Mouse (Mus musculus): ENCODE measurements around the gene Sh3pxd2a. TPM values are rescaled to one million over a fixed set of nuclear protein-coding genes. Genes with fewer than 3 reads are reported as not detected.

Gene Sh3pxd2a
- polyA plus RNA-seq, 1 experiment: 47.6 TPM

DNA sequence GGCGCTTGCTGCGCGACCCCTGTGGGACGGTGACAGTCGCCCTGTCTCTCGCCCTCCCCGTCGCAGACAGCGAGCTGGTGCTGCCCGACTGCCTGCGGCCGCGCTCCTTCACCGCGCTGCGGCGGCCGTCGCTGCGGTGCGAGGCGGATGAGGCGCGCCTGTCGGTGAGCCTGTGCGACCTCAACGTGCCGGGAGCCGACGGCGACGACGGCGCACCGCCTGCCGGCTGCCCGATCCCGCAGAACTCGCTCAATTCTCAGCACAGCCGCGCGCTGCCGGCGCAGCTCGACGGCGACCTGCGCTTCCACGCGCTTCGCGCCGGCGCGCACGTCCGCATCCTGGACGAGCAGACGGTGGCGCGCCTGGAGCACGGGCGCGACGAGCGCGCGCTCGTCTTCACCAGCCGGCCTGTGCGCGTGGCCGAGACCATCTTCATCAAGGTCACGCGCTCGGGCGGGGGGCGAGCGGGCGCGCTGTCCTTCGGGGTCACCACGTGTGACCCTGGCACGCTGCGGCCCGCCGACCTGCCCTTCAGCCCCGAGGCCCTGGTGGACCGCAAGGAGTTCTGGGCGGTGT lies 211.1 kb downstream of the Sh3pxd2a start:
- Histone ChIP-seq H3K36me3 (ENCODE audit: control insufficient read depth, insufficient read depth, low read length, poor library complexity, severe bottlenecking) (no peaks in the 10 kb centered on the region), H3K27ac (ENCODE audit: insufficient read depth, low read length) (no peak overlapping the region)

DNA sequence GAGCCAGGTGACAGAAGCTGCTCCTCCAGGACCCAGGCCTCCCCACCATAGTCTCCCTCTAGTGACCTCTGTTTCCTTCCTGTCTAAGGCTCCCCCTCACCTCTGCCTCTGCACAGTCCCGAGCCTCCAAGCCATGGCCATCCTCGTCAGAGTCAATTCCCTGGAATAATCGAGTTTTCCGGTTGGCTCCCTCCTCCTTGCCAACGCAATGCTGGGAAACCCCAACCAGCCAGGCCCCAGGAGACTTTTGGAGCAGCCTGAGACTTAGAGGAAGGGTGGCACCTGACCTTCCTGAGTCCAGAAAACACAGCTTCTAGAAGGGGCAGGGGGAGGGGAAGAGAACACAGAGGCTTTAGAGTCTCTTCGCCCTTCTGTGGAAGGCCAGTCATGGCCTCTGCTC lies 213.3 kb downstream of the Sh3pxd2a start:
- no peaks in the 10 kb centered on the region for H3K27me3 ChIP-seq (ENCODE audit: control insufficient read depth, insufficient read depth, low read length, poor library complexity, severe bottlenecking)
- TF ChIP-seq CTCF (IDR thresholded peaks at IDR 0.05; ENCODE audit: low read depth, low read length): no peak
- TF ChIP-seq EP300 (IDR thresholded peaks at IDR 0.05; ENCODE audit: insufficient read depth, low read depth, low read length): no peak
- TF ChIP-seq POLR2A (IDR thresholded peaks at IDR 0.05; ENCODE audit: insufficient read depth, low read length): no peak

More for the DNA sequence above, 211.1 kb downstream of the Sh3pxd2a start:
- no peaks in the 10 kb centered on the region for H3K4me1 ChIP-seq (ENCODE audit: control insufficient read depth, insufficient read depth, low read length)
- H3K4me3 ChIP-seq (ENCODE audit: low read depth, low read length): peak overlapping the region; percentile 61
- no peaks in the 10 kb centered on the region for H3K9me3 ChIP-seq (replicated peaks; ENCODE audit: control insufficient read depth, insufficient read depth, low read length, poor library complexity, severe bottlenecking)
- no peak for TF ChIP-seq CTCF (IDR thresholded peaks at IDR 0.05; ENCODE audit: low read depth, low read length)
- no peak for TF ChIP-seq POLR2A (IDR thresholded peaks at IDR 0.05; ENCODE audit: insufficient read depth, low read length)
- TF ChIP-seq EP300 (IDR thresholded peaks at IDR 0.05; ENCODE audit: insufficient read depth, low read depth, low read length): no peak
- H3K9ac ChIP-seq (ENCODE audit: low read depth, poor library complexity, severe bottlenecking): peak overlapping the region; percentile 22; the same call in 1 of the 2 replicates
- no peaks in the 10 kb centered on the region for H3K27me3 ChIP-seq (ENCODE audit: control insufficient read depth, insufficient read depth, low read length, poor library complexity, severe bottlenecking)

DNA sequence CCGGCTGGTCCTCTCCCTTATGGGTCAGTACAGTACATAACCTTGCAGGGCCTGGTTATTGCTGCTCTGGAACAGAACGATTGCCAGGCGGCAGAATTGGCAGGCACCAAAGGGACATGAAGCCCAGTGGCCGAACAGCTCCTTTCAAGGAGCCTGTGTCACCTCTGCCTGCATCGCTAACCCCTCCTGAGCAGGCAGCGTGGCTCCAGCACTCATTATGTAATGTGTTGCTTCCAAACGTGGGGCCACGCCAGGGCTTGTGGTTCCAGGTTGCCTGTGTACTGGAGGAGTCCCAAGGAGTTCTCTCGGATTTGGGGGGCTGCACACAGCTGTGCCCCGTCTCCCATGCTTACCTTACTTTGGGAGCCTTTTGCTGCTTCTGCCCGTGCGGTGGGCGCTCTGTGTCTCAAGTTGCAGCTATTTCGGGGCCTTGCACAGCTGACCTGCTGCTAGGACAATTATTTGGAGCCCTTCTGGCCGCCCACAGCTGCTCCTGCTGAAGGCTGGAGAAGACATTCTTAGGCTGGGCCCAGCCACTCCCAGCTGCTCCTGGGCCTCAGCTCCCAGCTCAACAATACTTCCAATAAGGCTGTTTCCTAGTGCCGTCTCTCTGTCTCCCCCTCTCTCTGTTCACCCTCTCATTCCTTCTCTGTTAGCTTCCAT lies 215.2 kb downstream of the Sh3pxd2a start:
- Histone ChIP-seq H3K36me3 (ENCODE audit: control insufficient read depth, insufficient read depth, low read length, poor library complexity, severe bottlenecking) (no peaks in the 10 kb centered on the region), H3K4me1 (ENCODE audit: control insufficient read depth, insufficient read depth, low read length) (no peaks in the 10 kb centered on the region), H3K27ac (ENCODE audit: insufficient read depth, low read length) (no peak overlapping the region), H3K9ac (ENCODE audit: low read depth, poor library complexity, severe bottlenecking) (no peak overlapping the region), H3K27me3 (ENCODE audit: control insufficient read depth, insufficient read depth, low read length, poor library complexity, severe bottlenecking) (no peaks in the 10 kb centered on the region), H3K4me3 (ENCODE audit: low read depth, low read length) (no peak overlapping the region), H3K9me3 (replicated peaks; ENCODE audit: control insufficient read depth, insufficient read depth, low read length, poor library complexity, severe bottlenecking) (no peaks in the 10 kb centered on the region)
- TF ChIP-seq EP300 (IDR thresholded peaks at IDR 0.05; ENCODE audit: insufficient read depth, low read depth, low read length) (no peak), POLR2A (IDR thresholded peaks at IDR 0.05; ENCODE audit: insufficient read depth, low read length) (no peak), CTCF (IDR thresholded peaks at IDR 0.05; ENCODE audit: low read depth, low read length) (no peak)

More for the DNA sequence above, 213.3 kb downstream of the Sh3pxd2a start:
- no peak overlapping the region for H3K9ac ChIP-seq (ENCODE audit: low read depth, poor library complexity, severe bottlenecking)
- H3K9me3 ChIP-seq (replicated peaks; ENCODE audit: control insufficient read depth, insufficient read depth, low read length, poor library complexity, severe bottlenecking): no peaks in the 10 kb centered on the region
- no peak overlapping the region for H3K4me3 ChIP-seq (ENCODE audit: low read depth, low read length)
- no peaks in the 10 kb centered on the region for H3K36me3 ChIP-seq (ENCODE audit: control insufficient read depth, insufficient read depth, low read length, poor library complexity, severe bottlenecking)
- no peak overlapping the region for H3K27ac ChIP-seq (ENCODE audit: insufficient read depth, low read length)
- H3K4me1 ChIP-seq (ENCODE audit: control insufficient read depth, insufficient read depth, low read length): no peaks in the 10 kb centered on the region

DNA sequence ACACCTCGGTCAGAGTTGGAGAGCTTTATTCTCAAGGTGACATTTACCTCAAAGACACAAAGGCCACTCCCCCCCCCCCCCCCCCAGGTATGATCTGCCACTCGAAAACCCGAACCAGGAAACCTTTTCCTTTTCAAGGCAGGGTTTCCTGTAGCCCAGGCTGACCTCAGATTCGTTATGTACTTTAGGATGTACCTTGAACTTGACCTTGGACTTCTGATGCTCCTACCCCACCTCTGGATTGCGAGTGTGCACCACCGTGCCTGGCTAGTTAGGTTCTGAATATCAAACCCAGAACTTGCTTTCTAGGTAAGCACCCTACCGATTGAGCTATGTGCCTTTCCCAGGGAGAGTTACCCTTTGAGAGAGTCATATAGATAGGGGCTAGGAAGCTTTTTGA lies 215.9 kb downstream of the Sh3pxd2a start:
- Histone ChIP-seq H3K36me3 (ENCODE audit: control insufficient read depth, insufficient read depth, low read length, poor library complexity, severe bottlenecking) (no peaks in the 10 kb centered on the region), H3K27me3 (ENCODE audit: control insufficient read depth, insufficient read depth, low read length, poor library complexity, severe bottlenecking) (no peaks in the 10 kb centered on the region), H3K4me3 (ENCODE audit: low read depth, low read length) (no peak overlapping the region), H3K9me3 (replicated peaks; ENCODE audit: control insufficient read depth, insufficient read depth, low read length, poor library complexity, severe bottlenecking) (no peaks in the 10 kb centered on the region), H3K27ac (ENCODE audit: insufficient read depth, low read length) (no peak overlapping the region), H3K9ac (ENCODE audit: low read depth, poor library complexity, severe bottlenecking) (no peak overlapping the region), H3K4me1 (ENCODE audit: control insufficient read depth, insufficient read depth, low read length) (no peaks in the 10 kb centered on the region)
- TF ChIP-seq CTCF (IDR thresholded peaks at IDR 0.05; ENCODE audit: low read depth, low read length) (no peak), POLR2A (IDR thresholded peaks at IDR 0.05; ENCODE audit: insufficient read depth, low read length) (no peak), EP300 (IDR thresholded peaks at IDR 0.05; ENCODE audit: insufficient read depth, low read depth, low read length) (no peak)

DNA sequence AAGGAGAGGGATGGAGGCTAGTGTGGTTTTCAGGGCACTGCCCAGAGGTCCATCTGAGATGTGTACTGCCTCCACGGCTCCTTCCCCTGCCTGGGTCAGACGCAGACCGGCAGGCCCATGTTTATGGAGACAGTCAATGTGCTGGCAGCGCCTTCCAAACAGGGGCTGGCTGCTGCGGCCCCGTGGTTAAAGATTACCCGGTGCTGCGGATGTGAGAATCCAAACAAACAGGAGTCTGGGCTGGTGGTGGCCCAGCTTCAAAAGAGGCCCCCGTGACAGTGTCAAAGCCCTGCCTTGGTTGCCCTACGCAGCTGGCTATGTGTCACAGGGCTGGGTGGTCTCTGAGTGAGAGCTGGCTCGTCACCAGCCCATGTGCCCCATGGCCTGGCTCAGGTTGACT lies 216.4 kb downstream of the Sh3pxd2a start:
- Histone ChIP-seq H3K4me1 (ENCODE audit: control insufficient read depth, insufficient read depth, low read length) (no peaks in the 10 kb centered on the region), H3K36me3 (ENCODE audit: control insufficient read depth, insufficient read depth, low read length, poor library complexity, severe bottlenecking) (no peaks in the 10 kb centered on the region), H3K9ac (ENCODE audit: low read depth, poor library complexity, severe bottlenecking) (no peak overlapping the region), H3K9me3 (replicated peaks; ENCODE audit: control insufficient read depth, insufficient read depth, low read length, poor library complexity, severe bottlenecking) (no peaks in the 10 kb centered on the region), H3K4me3 (ENCODE audit: low read depth, low read length) (no peak overlapping the region), H3K27me3 (ENCODE audit: control insufficient read depth, insufficient read depth, low read length, poor library complexity, severe bottlenecking) (no peaks in the 10 kb centered on the region), H3K27ac (ENCODE audit: insufficient read depth, low read length) (no peak overlapping the region)
- TF ChIP-seq CTCF (IDR thresholded peaks at IDR 0.05; ENCODE audit: low read depth, low read length) (no peak), POLR2A (IDR thresholded peaks at IDR 0.05; ENCODE audit: insufficient read depth, low read length) (no peak), EP300 (IDR thresholded peaks at IDR 0.05; ENCODE audit: insufficient read depth, low read depth, low read length) (no peak)

DNA sequence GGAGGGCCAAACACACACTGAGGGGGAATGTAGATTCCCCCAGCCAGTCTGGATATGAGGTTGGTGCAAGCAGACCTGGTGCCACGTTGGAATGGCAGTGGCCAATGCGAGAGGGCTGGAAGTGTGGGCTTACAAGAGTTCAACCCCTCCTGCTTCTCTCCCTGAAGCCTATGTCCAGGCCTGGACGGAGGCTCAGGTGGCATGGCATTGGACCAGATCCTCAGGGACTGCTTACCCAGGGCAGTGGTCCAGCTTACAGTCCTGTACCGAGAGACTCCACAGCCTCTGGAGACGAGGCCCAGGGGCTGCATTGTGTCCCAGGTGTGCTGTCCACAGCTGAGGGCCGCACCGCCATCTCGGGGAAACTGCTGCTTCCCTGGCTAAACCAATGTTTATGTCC lies 218.7 kb downstream of the Sh3pxd2a start:
- H3K9ac ChIP-seq (ENCODE audit: low read depth, poor library complexity, severe bottlenecking): no peak overlapping the region
- TF ChIP-seq CTCF (IDR thresholded peaks at IDR 0.05; ENCODE audit: low read depth, low read length) (no peak), POLR2A (IDR thresholded peaks at IDR 0.05; ENCODE audit: insufficient read depth, low read length) (no peak), EP300 (IDR thresholded peaks at IDR 0.05; ENCODE audit: insufficient read depth, low read depth, low read length) (no peak)
- H3K4me3 ChIP-seq (ENCODE audit: low read depth, low read length): no peak overlapping the region
- no peaks in the 10 kb centered on the region for H3K4me1 ChIP-seq (ENCODE audit: control insufficient read depth, insufficient read depth, low read length)
- no peak overlapping the region for H3K27ac ChIP-seq (ENCODE audit: insufficient read depth, low read length)
- H3K9me3 ChIP-seq (replicated peaks; ENCODE audit: control insufficient read depth, insufficient read depth, low read length, poor library complexity, severe bottlenecking): no peaks in the 10 kb centered on the region
- no peaks in the 10 kb centered on the region for H3K36me3 ChIP-seq (ENCODE audit: control insufficient read depth, insufficient read depth, low read length, poor library complexity, severe bottlenecking)
- H3K27me3 ChIP-seq (ENCODE audit: control insufficient read depth, insufficient read depth, low read length, poor library complexity, severe bottlenecking): no peaks in the 10 kb centered on the region
